Mouse (Mus musculus) fibroblast of lung, adult 2 months (primary cell): ENCODE measurements at regions not wholly inside any gene's neighbourhood (a gene's known extent, or its start where the extent isn't known, plus 50 kb on each side); places are given as distances from the start of the nearest gene placed in this dataset.
A peak's percentile ranks its signal among the peaks of the same experiment; 100 is the strongest.

Experiments used
- DNase-seq: peaks from one replicate; pipeline ENCODE4 v3.0.0-alpha.2; 2011; ENCODE audit warnings: low read depth

DNA sequence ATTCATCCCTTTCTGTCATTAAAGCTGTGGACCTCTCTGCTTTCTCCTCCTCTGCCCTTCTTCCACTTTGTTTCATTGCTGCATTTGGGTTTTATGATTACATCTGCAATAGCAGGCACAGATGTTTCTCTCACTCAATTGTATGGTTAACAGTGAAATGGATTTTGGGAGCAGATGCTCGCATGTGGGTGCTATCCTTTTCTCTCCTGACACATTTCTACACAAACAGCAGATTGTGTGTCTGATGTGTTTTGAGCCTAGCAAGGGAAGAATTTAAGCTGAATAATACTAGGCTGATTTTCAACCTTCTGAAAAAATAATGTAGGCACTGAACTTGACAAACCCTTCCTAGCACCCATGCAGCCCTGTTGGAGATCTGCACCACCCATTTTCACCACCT, 56.9 kb upstream of the Ldoc1 start:
- no peak for DNase-seq

DNA sequence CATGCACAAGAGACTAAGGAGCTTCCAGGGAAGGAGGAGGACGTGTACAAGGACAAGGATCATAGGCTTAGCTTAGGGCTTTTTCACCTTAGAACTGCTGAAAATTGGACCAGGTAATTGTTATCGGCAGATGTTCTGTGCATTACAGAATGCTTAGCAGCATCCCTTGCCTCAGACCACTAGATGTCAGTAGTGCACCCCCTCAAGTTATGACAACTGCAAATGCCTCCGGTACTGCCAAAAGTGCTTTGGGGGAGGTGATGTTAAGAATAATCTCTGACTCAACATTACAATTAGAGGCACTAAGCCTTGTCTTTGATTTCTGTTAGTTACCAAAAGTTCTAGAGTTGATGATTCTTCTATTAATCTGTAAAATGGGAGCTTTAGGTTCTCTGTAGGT, 56.2 kb upstream of the Ldoc1 start:
- peak; percentile 4 for DNase-seq
